Mouse (Mus musculus): ENCODE measurements around the gene Exoc3l4. TPM values are rescaled to one million over a fixed set of nuclear protein-coding genes. Genes with fewer than 3 reads are reported as not detected.

Gene Exoc3l4
- total and polyA plus RNA-seq, 2 experiments from 2014 or later = 1.7 to 3.3 TPM

GRCm38 (mm10) chr12:111425258-111425657, 8.4 kb downstream of the Exoc3l4 start:
- DNase-seq (ENCODE audit: low spot score) = peak; percentile 80
- Histone ChIP-seq H3K4me3 (ENCODE audit: low read depth, low read length) (no peak overlapping the region), H3K27ac (ENCODE audit: low read depth, low read length) (no peak overlapping the region), H3K9ac (replicated peaks; ENCODE audit: low read length, poor library complexity, severe bottlenecking) (no peak overlapping the region), H3K4me1 (ENCODE audit: insufficient read depth, low read length) (peaks cover 4% of the 10 kb centered on the region; the same call in 1 of the 2 replicates), H3K9me3 (ENCODE audit: low read length) (no peaks in the 10 kb centered on the region), H3K36me3 (ENCODE audit: insufficient read depth, low read length) (no peaks in the 10 kb centered on the region), H3K27me3 (ENCODE audit: insufficient read depth, low read length) (peaks cover 52% of the 10 kb centered on the region), H3K4me2 (ENCODE audit: low read depth, low read length, poor library complexity, severe bottlenecking) (no peak overlapping the region)
- no peak for ATAC-seq (ENCODE audit: low FRiP score)
- peak; percentile 79 for TF ChIP-seq CTCF (IDR thresholded peaks at IDR 0.05)
- 3% methylated on average over 15 of the region's 15 CpGs for WGBS

GRCm38 (mm10) chr12:111425789-111426460, 9.1 kb downstream of the Exoc3l4 start:
- Histone ChIP-seq H3K4me1 (ENCODE audit: insufficient read depth, low read length) (peaks cover 7% of the 10 kb centered on the region; the same call in 1 of the 2 replicates), H3K27me3 (ENCODE audit: insufficient read depth, low read length) (peaks cover 58% of the 10 kb centered on the region), H3K4me3 (ENCODE audit: low read depth, low read length) (no peak overlapping the region), H3K9ac (replicated peaks; ENCODE audit: low read length, poor library complexity, severe bottlenecking) (no peak overlapping the region), H3K27ac (ENCODE audit: low read depth, low read length) (no peak overlapping the region), H3K9me3 (ENCODE audit: low read length) (no peaks in the 10 kb centered on the region), H3K36me3 (ENCODE audit: insufficient read depth, low read length) (no peaks in the 10 kb centered on the region), H3K4me2 (ENCODE audit: low read depth, low read length, poor library complexity, severe bottlenecking) (no peak overlapping the region)
- peak; percentile 62 for ATAC-seq (ENCODE audit: low FRiP score)
- DNase-seq (ENCODE audit: low spot score) = peak; percentile 82
- TF ChIP-seq CTCF (IDR thresholded peaks at IDR 0.05) = peak; percentile 92
- WGBS = 19% methylated on average over 29 of the region's 29 CpGs

GRCm38 (mm10) chr12:111427438-111428113, 10.8 kb downstream of the Exoc3l4 start:
- TF ChIP-seq CTCF (IDR thresholded peaks at IDR 0.05) = no peak
- H3K9me3 ChIP-seq (ENCODE audit: low read length) = no peaks in the 10 kb centered on the region
- H3K36me3 ChIP-seq (ENCODE audit: insufficient read depth, low read length) = no peaks in the 10 kb centered on the region
- peak; percentile 80 for DNase-seq (ENCODE audit: low spot score)
- peaks cover 7% of the 10 kb centered on the region; the same call in 1 of the 2 replicates for H3K4me1 ChIP-seq (ENCODE audit: insufficient read depth, low read length)
- H3K4me2 ChIP-seq (ENCODE audit: low read depth, low read length, poor library complexity, severe bottlenecking) = no peak overlapping the region
- 49% methylated on average over 12 of the region's 12 CpGs for WGBS
- ATAC-seq (ENCODE audit: low FRiP score) = no peak
- peaks cover 50% of the 10 kb centered on the region for H3K27me3 ChIP-seq (ENCODE audit: insufficient read depth, low read length)
- no peak overlapping the region for H3K4me3 ChIP-seq (ENCODE audit: low read depth, low read length)
- no peak overlapping the region for H3K9ac ChIP-seq (replicated peaks; ENCODE audit: low read length, poor library complexity, severe bottlenecking)
- no peak overlapping the region for H3K27ac ChIP-seq (ENCODE audit: low read depth, low read length)

- Histone ChIP-seq H3K4me2 (ENCODE audit: low read depth, low read length, poor library complexity, severe bottlenecking) (no peak overlapping the region), H3K4me1 (ENCODE audit: insufficient read depth, low read length) (peaks cover 7% of the 10 kb centered on the region; the same call in 1 of the 2 replicates), H3K9ac (replicated peaks; ENCODE audit: low read length, poor library complexity, severe bottlenecking) (no peak overlapping the region), H3K9me3 (ENCODE audit: low read length) (no peaks in the 10 kb centered on the region), H3K4me3 (ENCODE audit: low read depth, low read length) (no peak overlapping the region), H3K27me3 (ENCODE audit: insufficient read depth, low read length) (peaks cover 42% of the 10 kb centered on the region), H3K27ac (ENCODE audit: low read depth, low read length) (no peak overlapping the region), H3K36me3 (ENCODE audit: insufficient read depth, low read length) (no peaks in the 10 kb centered on the region)
- TF ChIP-seq CTCF (IDR thresholded peaks at IDR 0.05) = no peak
- no peak for DNase-seq (ENCODE audit: low spot score)
- 17% methylated on average over 8 of the region's 8 CpGs for WGBS
- ATAC-seq (ENCODE audit: low FRiP score) = no peak
Measured at GRCm38 (mm10) chr12:111428364-111428763, 11.5 kb downstream of the Exoc3l4 start.

GRCm38 (mm10) chr12:111428961-111429911, 12.4 kb downstream of the Exoc3l4 start:
- peak overlapping the region; percentile 50 for H3K9ac ChIP-seq (replicated peaks; ENCODE audit: low read length, poor library complexity, severe bottlenecking)
- H3K27ac ChIP-seq (ENCODE audit: low read depth, low read length) = no peak overlapping the region
- H3K27me3 ChIP-seq (ENCODE audit: insufficient read depth, low read length) = peaks cover 34% of the 10 kb centered on the region
- H3K4me2 ChIP-seq (ENCODE audit: low read depth, low read length, poor library complexity, severe bottlenecking) = peak overlapping the region; percentile 59
- peak; percentile 63 for DNase-seq (ENCODE audit: low spot score)
- WGBS = 1% methylated on average over 40 of the region's 40 CpGs
- peak overlapping the region; percentile 33 for H3K4me3 ChIP-seq (ENCODE audit: low read depth, low read length)
- no peaks in the 10 kb centered on the region for H3K9me3 ChIP-seq (ENCODE audit: low read length)
- H3K36me3 ChIP-seq (ENCODE audit: insufficient read depth, low read length) = no peaks in the 10 kb centered on the region
- TF ChIP-seq CTCF (IDR thresholded peaks at IDR 0.05) = peak; percentile 26; the same call in 1 of the 2 replicates
- ATAC-seq (ENCODE audit: low FRiP score) = no peak
- H3K4me1 ChIP-seq (ENCODE audit: insufficient read depth, low read length) = peaks cover 7% of the 10 kb centered on the region; the same call in 1 of the 2 replicates
